Mouse (Mus musculus): Measurements from ENCODE around the gene Clpb. TPM values are rescaled to one million over a fixed set of nuclear protein-coding genes. Genes with fewer than 3 reads are reported as not detected.

Clpb gene
- polyA plus RNA-seq, 1 experiment: 3.1 TPM

GRCm38 (mm10) chr7:101820295-101821030 lies 157.0 kb downstream of the Clpb start:
- H3K4me3 ChIP-seq (replicated peaks): no peak overlapping the region
- no peak for TF ChIP-seq TAL1 (IDR thresholded peaks at IDR 0.05; ENCODE audit: low read length)
- peaks cover 79% of the 10 kb centered on the region for H3K27me3 ChIP-seq (ENCODE audit: control insufficient read depth)
- H3K9me3 ChIP-seq (ENCODE audit: control insufficient read depth, low read length): peaks cover 3% of the 10 kb centered on the region; the same call in 1 of the 2 replicates
- peaks cover 8% of the 10 kb centered on the region; the same call in 1 of the 2 replicates for H3K36me3 ChIP-seq (ENCODE audit: control insufficient read depth)
- 0 out of 2 replicates have a peak, but pooled peaks cover 3% of the 10 kb centered on the region for H3K4me1 ChIP-seq (ENCODE audit: control insufficient read depth)

- H3K9me3 ChIP-seq (ENCODE audit: control insufficient read depth, low read length): peaks cover 3% of the 10 kb centered on the region; the same call in 1 of the 2 replicates
- TF ChIP-seq GATA1 (IDR thresholded peaks at IDR 0.05; ENCODE audit: low read length): no peak
- no peak for TF ChIP-seq TAL1 (IDR thresholded peaks at IDR 0.05; ENCODE audit: low read length)
- peaks cover 70% of the 10 kb centered on the region for H3K27me3 ChIP-seq (ENCODE audit: control insufficient read depth)
- peak overlapping the region; percentile 26 for H3K4me3 ChIP-seq (replicated peaks)
- peaks cover 12% of the 10 kb centered on the region; the same call in 1 of the 2 replicates for H3K36me3 ChIP-seq (ENCODE audit: control insufficient read depth)
- 0 out of 2 replicates have a peak, but pooled peaks cover 3% of the 10 kb centered on the region for H3K4me1 ChIP-seq (ENCODE audit: control insufficient read depth)
Measured at GRCm38 (mm10) chr7:101821571-101822501, 158.4 kb downstream of the Clpb start.

DNA sequence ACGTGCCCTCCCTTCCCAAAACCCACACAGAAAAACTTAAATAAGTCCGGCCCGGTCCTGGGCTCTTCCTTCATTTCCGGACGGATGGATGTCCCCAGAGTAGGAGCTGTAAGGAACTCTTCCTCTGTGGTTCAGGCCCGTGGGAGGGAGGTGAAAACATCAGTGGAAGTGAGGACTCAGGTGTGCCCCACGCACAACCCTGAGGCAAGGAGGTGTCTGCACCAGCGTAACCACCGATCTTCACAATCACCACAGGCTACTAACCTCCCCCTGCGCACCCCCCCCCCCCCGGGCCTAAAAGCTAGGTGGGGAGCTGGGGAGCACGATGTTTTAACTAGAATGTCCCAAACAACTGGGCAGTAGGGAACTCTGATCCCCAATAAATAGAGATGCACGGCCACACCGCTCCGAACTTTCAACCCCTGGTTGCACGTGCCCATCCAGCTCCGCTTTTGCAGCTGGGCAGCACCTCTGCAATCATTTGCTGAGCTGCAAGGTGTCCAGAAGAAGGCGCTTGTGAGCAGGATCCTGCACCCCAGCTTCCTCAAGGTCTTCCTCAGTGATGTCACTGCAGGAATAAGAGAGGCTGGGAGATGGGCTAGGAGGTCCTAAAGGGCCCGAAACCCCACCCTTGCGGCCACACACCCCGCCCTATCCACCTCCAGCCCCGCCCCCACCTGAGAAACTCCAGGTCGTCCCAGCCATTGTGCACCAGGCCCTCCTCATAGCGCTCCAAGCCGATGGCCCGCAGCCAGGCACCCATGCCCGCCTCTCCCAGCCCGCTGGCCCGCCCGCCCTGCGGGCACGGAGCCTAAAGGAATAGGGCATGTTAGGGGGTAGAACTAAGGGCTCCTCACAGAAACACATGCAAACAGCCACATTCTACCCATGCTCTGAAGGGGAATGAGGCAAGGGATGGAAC lies 159.7 kb downstream of the Clpb start:
- Histone ChIP-seq H3K9me3 (ENCODE audit: control insufficient read depth, low read length) (peaks cover 3% of the 10 kb centered on the region; the same call in 1 of the 2 replicates), H3K4me1 (ENCODE audit: control insufficient read depth) (0 out of 2 replicates have a peak, but pooled peaks cover 3% of the 10 kb centered on the region), H3K4me3 (replicated peaks) (no peak overlapping the region), H3K36me3 (ENCODE audit: control insufficient read depth) (peaks cover 19% of the 10 kb centered on the region; the same call in 1 of the 2 replicates), H3K27me3 (ENCODE audit: control insufficient read depth) (peaks cover 57% of the 10 kb centered on the region)
- TF ChIP-seq TAL1 (IDR thresholded peaks at IDR 0.05; ENCODE audit: low read length) (no peak), GATA1 (IDR thresholded peaks at IDR 0.05; ENCODE audit: low read length) (no peak)

DNA sequence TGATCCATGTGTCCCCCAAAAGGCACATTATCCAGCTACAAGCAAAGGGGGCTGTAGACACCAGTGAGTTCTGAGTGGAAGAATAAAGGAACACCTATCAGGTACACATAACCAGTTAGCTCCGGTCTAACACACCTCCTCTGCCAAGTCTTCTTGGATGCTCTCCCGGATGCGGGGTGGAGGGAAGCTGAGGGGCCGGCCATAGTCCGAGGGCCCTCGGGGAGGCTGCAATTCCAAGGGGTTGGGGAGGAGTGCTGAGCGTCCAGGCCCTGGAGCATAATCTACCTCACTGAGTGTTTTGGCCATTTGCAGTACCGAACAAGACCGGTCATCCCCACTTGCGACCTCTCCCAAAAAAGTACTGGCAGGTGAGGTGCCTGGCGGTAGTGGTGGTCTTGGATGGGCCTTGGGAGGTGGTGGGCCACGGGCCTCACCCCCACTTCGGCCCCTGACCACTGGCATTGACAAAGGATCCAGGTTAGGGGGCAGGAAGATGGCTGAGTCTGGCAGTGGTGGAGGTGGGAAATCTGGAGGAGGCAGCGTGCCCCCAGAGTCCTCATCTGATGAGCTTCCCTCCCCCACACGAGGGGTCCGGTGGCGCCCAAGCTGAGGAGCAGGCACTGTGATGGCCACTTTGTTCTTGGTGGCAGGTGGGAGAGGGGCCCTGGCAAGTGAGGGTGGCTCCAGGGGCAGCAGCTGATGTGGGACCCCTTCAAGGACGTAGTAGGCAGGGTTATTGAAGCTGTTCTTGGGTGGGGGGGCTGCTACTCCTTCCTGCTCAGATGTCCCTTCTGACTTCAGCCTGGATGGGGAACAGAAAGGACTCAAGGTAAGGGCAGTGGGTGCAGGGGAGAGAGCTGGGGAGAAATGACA lies 160.6 kb downstream of the Clpb start:
- TF ChIP-seq GATA1 (IDR thresholded peaks at IDR 0.05; ENCODE audit: low read length) (no peak), TAL1 (IDR thresholded peaks at IDR 0.05; ENCODE audit: low read length) (no peak)
- 0 out of 2 replicates have a peak, but pooled peaks cover 3% of the 10 kb centered on the region for H3K4me1 ChIP-seq (ENCODE audit: control insufficient read depth)
- peaks cover 26% of the 10 kb centered on the region; the same call in 1 of the 2 replicates for H3K36me3 ChIP-seq (ENCODE audit: control insufficient read depth)
- H3K27me3 ChIP-seq (ENCODE audit: control insufficient read depth): peaks cover 48% of the 10 kb centered on the region
- H3K9me3 ChIP-seq (ENCODE audit: control insufficient read depth, low read length): peaks cover 3% of the 10 kb centered on the region; the same call in 1 of the 2 replicates
- no peak overlapping the region for H3K4me3 ChIP-seq (replicated peaks)

- Histone ChIP-seq H3K4me3 (replicated peaks) (no peak overlapping the region), H3K4me1 (ENCODE audit: control insufficient read depth) (no peaks in the 10 kb centered on the region), H3K9me3 (ENCODE audit: control insufficient read depth, low read length) (no peaks in the 10 kb centered on the region), H3K27me3 (ENCODE audit: control insufficient read depth) (no peaks in the 10 kb centered on the region; the same call in 1 of the 2 replicates), H3K36me3 (ENCODE audit: control insufficient read depth) (peaks cover 48% of the 10 kb centered on the region)
- TF ChIP-seq GATA1 (IDR thresholded peaks at IDR 0.05; ENCODE audit: low read length) (no peak), TAL1 (IDR thresholded peaks at IDR 0.05; ENCODE audit: low read length) (no peak)
Measured at GRCm38 (mm10) chr7:101830373-101830772, 166.9 kb downstream of the Clpb start.

DNA sequence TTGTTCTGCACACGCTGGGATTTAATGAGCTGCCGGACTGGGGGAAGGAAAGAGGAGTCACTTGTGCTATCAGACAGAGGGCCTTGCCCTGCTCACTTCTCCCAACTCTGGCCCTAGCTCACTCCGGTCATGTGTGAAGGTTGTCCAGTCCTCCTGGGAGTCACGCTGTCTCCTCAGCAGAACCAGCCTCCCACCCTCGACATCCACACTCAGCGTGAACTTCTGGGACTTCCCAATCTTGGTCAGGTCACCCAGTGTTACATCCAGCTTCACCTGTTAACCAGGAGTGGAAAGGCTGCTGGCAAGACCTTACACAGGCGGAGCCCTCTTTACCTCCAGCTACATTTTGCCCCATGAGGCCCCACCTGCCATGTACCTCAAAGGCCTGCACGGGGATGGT lies 168.0 kb downstream of the Clpb start:
- peaks cover 5% of the 10 kb centered on the region for H3K4me1 ChIP-seq (ENCODE audit: control insufficient read depth)
- H3K36me3 ChIP-seq (ENCODE audit: control insufficient read depth): peaks cover 46% of the 10 kb centered on the region
- H3K9me3 ChIP-seq (ENCODE audit: control insufficient read depth, low read length): no peaks in the 10 kb centered on the region
- TF ChIP-seq GATA1 (IDR thresholded peaks at IDR 0.05; ENCODE audit: low read length): no peak
- H3K27me3 ChIP-seq (ENCODE audit: control insufficient read depth): peaks cover 10% of the 10 kb centered on the region
- no peak overlapping the region for H3K4me3 ChIP-seq (replicated peaks)

- no peak overlapping the region for H3K4me3 ChIP-seq (replicated peaks)
- H3K27me3 ChIP-seq (ENCODE audit: control insufficient read depth): peaks cover 20% of the 10 kb centered on the region
- H3K36me3 ChIP-seq (ENCODE audit: control insufficient read depth): peaks cover 40% of the 10 kb centered on the region
- TF ChIP-seq TAL1 (IDR thresholded peaks at IDR 0.05; ENCODE audit: low read length) (no peak), GATA1 (IDR thresholded peaks at IDR 0.05; ENCODE audit: low read length) (no peak)
- peaks cover 14% of the 10 kb centered on the region for H3K4me1 ChIP-seq (ENCODE audit: control insufficient read depth)
- no peaks in the 10 kb centered on the region for H3K9me3 ChIP-seq (ENCODE audit: control insufficient read depth, low read length)
Measured at GRCm38 (mm10) chr7:101832372-101832771, 168.9 kb downstream of the Clpb start.
